In genomic region chr15:89157954-89158353, GRCm38 (mm10) we compare ENCODE assay signal across 9 mouse cellular contexts. TPM values are rescaled to one million over a fixed set of nuclear protein-coding genes. Genes with fewer than 3 reads are reported as not detected.
A peak's percentile ranks its signal among the peaks of the same experiment; 100 is the strongest.
DNase-seq lines count a peak whose midpoint lies in the region; ATAC-seq and TF ChIP-seq lines count a peak whose summit lies in the region.
"Had no signal": no experiment of that assay in that cellular context is flagged by ENCODE, and none has a peak within 500 bp of the region (broad histone marks: within the 10 kb centered on the region; RNA-seq: fewer than 3 reads in every experiment).

No protein-coding gene starts in this region.

- ATAC-seq in neural tube, embryonic 15.5 days (ENCODE audit: low FRiP score): no peak
- peak; percentile 43 for ATAC-seq in neural tube, embryonic 12.5 days (ENCODE audit: low FRiP score, low read depth)
- no peak for ATAC-seq in frontal cortex, adult (ENCODE audit: low TSS enrichment)

- H3K27me3 ChIP-seq in neural tube, embryonic 15.5 days (replicated peaks): no peaks in the 10 kb centered on the region
- H3K27me3 ChIP-seq in embryonic facial prominence, embryonic 10.5 days (replicated peaks; ENCODE audit: low read depth, poor library complexity, severe bottlenecking): no peaks in the 10 kb centered on the region
- H3K27me3 ChIP-seq in liver, adult 2 months (ENCODE audit: control insufficient read depth, insufficient read depth, low read length): no peaks in the 10 kb centered on the region
- H3K27me3 ChIP-seq in neural tube, embryonic 12.5 days (replicated peaks): no peaks in the 10 kb centered on the region

- H3K9ac ChIP-seq in neural tube, embryonic 15.5 days (replicated peaks): no peak overlapping the region
- no peak overlapping the region for H3K9ac ChIP-seq in liver, adult 2 months (ENCODE audit: low read depth, low read length)
- H3K9ac ChIP-seq in neural tube, embryonic 12.5 days: no peak overlapping the region

- WGBS in neural tube, embryonic 15.5 days: 72% methylated on average over 7 of the region's 7 CpGs
- WGBS in embryonic facial prominence, embryonic 10.5 days: 68% methylated on average over 7 of the region's 7 CpGs
- 65% methylated on average over 7 of the region's 7 CpGs for WGBS in liver, adult 2 months
- 73% methylated on average over 7 of the region's 7 CpGs for WGBS in neural tube, embryonic 12.5 days

- intact Hi-C loops in heart, postnatal 14 days (cut with DNase I): loop anchor here (2.0 to 5.0 kb wide), 2 partner anchors 39 to 51 kb away; partner anchors contain the start of gene Dennd6b

- TF ChIP-seq POLR2A in liver, adult 2 months (IDR thresholded peaks at IDR 0.05; ENCODE audit: extremely low read depth, insufficient read depth, low read length): no peak

- no peaks in the 10 kb centered on the region for H3K9me3 ChIP-seq in neural tube, embryonic 15.5 days (replicated peaks)
- no peaks in the 10 kb centered on the region for H3K9me3 ChIP-seq in embryonic facial prominence, embryonic 10.5 days
- H3K9me3 ChIP-seq in neural tube, embryonic 12.5 days: no peaks in the 10 kb centered on the region

- TF ChIP-seq CTCF in liver, adult 2 months (IDR thresholded peaks at IDR 0.05; ENCODE audit: low read depth, low read length): peak; percentile 84

- H3K36me3 ChIP-seq in neural tube, embryonic 15.5 days: peaks cover 92% of the 10 kb centered on the region
- H3K36me3 ChIP-seq in embryonic facial prominence, embryonic 10.5 days (replicated peaks): peaks cover 98% of the 10 kb centered on the region
- peaks cover 42% of the 10 kb centered on the region for H3K36me3 ChIP-seq in liver, adult 2 months (ENCODE audit: control insufficient read depth, insufficient read depth, low read length)
- peaks cover 94% of the 10 kb centered on the region for H3K36me3 ChIP-seq in neural tube, embryonic 12.5 days

- no peak overlapping the region for H3K4me2 ChIP-seq in neural tube, embryonic 15.5 days
- H3K4me2 ChIP-seq in neural tube, embryonic 12.5 days (replicated peaks): no peak overlapping the region

- H3K4me3 ChIP-seq in neural tube, embryonic 15.5 days (replicated peaks): no peak overlapping the region
- H3K4me3 ChIP-seq in embryonic facial prominence, embryonic 10.5 days: no peak overlapping the region
- H3K4me3 ChIP-seq in liver, adult 2 months (ENCODE audit: insufficient read depth, low read depth, low read length): no peak overlapping the region
- H3K4me3 ChIP-seq in neural tube, embryonic 12.5 days: no peak overlapping the region
- H3K4me3 ChIP-seq: myocyte had no signal

- peak; percentile 68 for DNase-seq in neural tube, embryonic 10.5 days (ENCODE audit: extremely low spot score, low spot score)
- DNase-seq in adrenal gland, postnatal 10 days: peak; percentile 75
- DNase-seq in embryonic facial prominence, embryonic 10.5 days (ENCODE audit: low spot score): peak; percentile 79
- peak; percentile 75 to 79 for DNase-seq in heart, postnatal 14 days
- DNase-seq in liver, adult 2 months (ENCODE audit: extremely low read depth, low read depth, low spot score): peak; percentile 57

- H3K79me2 ChIP-seq in liver, adult 2 months (ENCODE audit: control insufficient read depth, insufficient read depth, low read length): no peaks in the 10 kb centered on the region

- no peaks in the 10 kb centered on the region for H3K4me1 ChIP-seq in neural tube, embryonic 15.5 days
- H3K4me1 ChIP-seq in embryonic facial prominence, embryonic 10.5 days: peaks cover 8% of the 10 kb centered on the region; the same call in 1 of the 2 replicates
- H3K4me1 ChIP-seq in liver, adult 2 months (ENCODE audit: control insufficient read depth, insufficient read depth, low read length): no peaks in the 10 kb centered on the region
- peaks cover under 1% of the 10 kb centered on the region; the same call in 1 of the 2 replicates for H3K4me1 ChIP-seq in neural tube, embryonic 12.5 days

- H3K27ac ChIP-seq in neural tube, embryonic 15.5 days (replicated peaks): no peak overlapping the region
- H3K27ac ChIP-seq in embryonic facial prominence, embryonic 10.5 days (replicated peaks): no peak overlapping the region
- H3K27ac ChIP-seq in liver, adult 2 months (replicated peaks; ENCODE audit: insufficient read depth, low read depth, low read length): no peak overlapping the region
- no peak overlapping the region for H3K27ac ChIP-seq in neural tube, embryonic 12.5 days

RNA-seq across cellular contexts. Expression of gene Mapk11, which starts 8.5 kb away (rescaled TPM):
- polyA plus RNA-seq in neural tube, embryonic 15.5 days (2015; fragmentation: Nextera tagmentation; extraction: Ambion mirVana): 22.5 and 27.5 TPM in 2 replicates
- 1 to 10 TPM; 5.1 to 7.3 TPM for total RNA-seq in adrenal gland, postnatal 10 days (2021)
- polyA plus RNA-seq in embryonic facial prominence, embryonic 10.5 days (2016; fragmentation: Nextera tagmentation; extraction: Ambion mirVana): 16.1 and 20.6 TPM in 2 replicates
- 1 to 10 TPM; 2.3 to 3.7 TPM for total RNA-seq in heart, postnatal 14 days (2021)
- total RNA-seq in liver, adult 2 months (2014; rRNA removed): 0.74 and 1.1 TPM in 2 replicates
- polyA plus RNA-seq in liver, adult 2 months (2012; rRNA removed): 1.1 and 1.3 TPM in 2 replicates
- 45.7 and 46.6 TPM in 2 replicates for polyA plus RNA-seq in neural tube, embryonic 12.5 days (2016; fragmentation: Nextera tagmentation; extraction: Ambion mirVana)

RNA-seq across cellular contexts. Expression of gene Mapk12, which starts 17.5 kb away (rescaled TPM):
- 4.8 and 5.2 TPM in 2 replicates for polyA plus RNA-seq in neural tube, embryonic 15.5 days (2015; fragmentation: Nextera tagmentation; extraction: Ambion mirVana)
- 10 to 100 TPM; 10.1 to 19.3 TPM for total RNA-seq in adrenal gland, postnatal 10 days (2021)
- 16.6 and 19.6 TPM in 2 replicates for polyA plus RNA-seq in embryonic facial prominence, embryonic 10.5 days (2016; fragmentation: Nextera tagmentation; extraction: Ambion mirVana)
- 10 to 100 TPM; 16.8 to 18.7 TPM for total RNA-seq in heart, postnatal 14 days (2021)
- 2.4 and 3.3 TPM in 2 replicates for total RNA-seq in liver, adult 2 months (2014; rRNA removed)
- 1.6 and 2.1 TPM in 2 replicates for polyA plus RNA-seq in liver, adult 2 months (2012; rRNA removed)
- polyA plus RNA-seq in neural tube, embryonic 12.5 days (2016; fragmentation: Nextera tagmentation; extraction: Ambion mirVana): 11.7 and 13.4 TPM in 2 replicates

RNA-seq across cellular contexts. Expression of gene Plxnb2, which starts 22.6 kb away (rescaled TPM):
- 69.4 and 72.3 TPM in 2 replicates for polyA plus RNA-seq in neural tube, embryonic 15.5 days (2015; fragmentation: Nextera tagmentation; extraction: Ambion mirVana)
- 100 to 1,000 TPM in 1 of 2 experiments, 10 to 100 TPM in 1; 96.8 to 105 TPM for total RNA-seq in adrenal gland, postnatal 10 days (2021)
- polyA plus RNA-seq in embryonic facial prominence, embryonic 10.5 days (2016; fragmentation: Nextera tagmentation; extraction: Ambion mirVana): 146 and 152 TPM in 2 replicates
- 100 to 1,000 TPM in 1 of 2 experiments, 10 to 100 TPM in 1; 98.2 to 101 TPM for total RNA-seq in heart, postnatal 14 days (2021)
- 80.0 and 111 TPM in 2 replicates for total RNA-seq in liver, adult 2 months (2014; rRNA removed)
- 189 and 199 TPM in 2 replicates for polyA plus RNA-seq in liver, adult 2 months (2012; rRNA removed)
- 123 and 126 TPM in 2 replicates for polyA plus RNA-seq in neural tube, embryonic 12.5 days (2016; fragmentation: Nextera tagmentation; extraction: Ambion mirVana)

RNA-seq across cellular contexts. Expression of gene Hdac10, which starts 29.5 kb away (rescaled TPM):
- 25.1 and 31.9 TPM in 2 replicates for polyA plus RNA-seq in neural tube, embryonic 15.5 days (2015; fragmentation: Nextera tagmentation; extraction: Ambion mirVana)
- 10 to 100 TPM; 10.5 to 17.8 TPM for total RNA-seq in adrenal gland, postnatal 10 days (2021)
- 15.9 and 16.1 TPM in 2 replicates for polyA plus RNA-seq in embryonic facial prominence, embryonic 10.5 days (2016; fragmentation: Nextera tagmentation; extraction: Ambion mirVana)
- total RNA-seq in heart, postnatal 14 days (2021): 1 to 10 TPM; 7.2 to 8.4 TPM
- total RNA-seq in liver, adult 2 months (2014; rRNA removed): 10.0 and 10.5 TPM in 2 replicates
- 16.8 and 22.0 TPM in 2 replicates for polyA plus RNA-seq in liver, adult 2 months (2012; rRNA removed)
- 23.6 and 25.1 TPM in 2 replicates for polyA plus RNA-seq in neural tube, embryonic 12.5 days (2016; fragmentation: Nextera tagmentation; extraction: Ambion mirVana)

RNA-seq across cellular contexts. Expression of gene Tubgcp6, which starts 35.0 kb away (rescaled TPM):
- 14.4 and 14.8 TPM in 2 replicates for polyA plus RNA-seq in neural tube, embryonic 15.5 days (2015; fragmentation: Nextera tagmentation; extraction: Ambion mirVana)
- total RNA-seq in adrenal gland, postnatal 10 days (2021): 10 to 100 TPM; 13.5 to 18.6 TPM
- polyA plus RNA-seq in embryonic facial prominence, embryonic 10.5 days (2016; fragmentation: Nextera tagmentation; extraction: Ambion mirVana): 25.9 and 28.8 TPM in 2 replicates
- total RNA-seq in heart, postnatal 14 days (2021): 10 to 100 TPM; 12.0 to 12.7 TPM
- total RNA-seq in liver, adult 2 months (2014; rRNA removed): 6.5 and 7.5 TPM in 2 replicates
- 9.1 and 13.2 TPM in 2 replicates for polyA plus RNA-seq in liver, adult 2 months (2012; rRNA removed)
- 18.7 and 20.6 TPM in 2 replicates for polyA plus RNA-seq in neural tube, embryonic 12.5 days (2016; fragmentation: Nextera tagmentation; extraction: Ambion mirVana)
